Mouse (Mus musculus) stomach, postnatal 0 days (tissue): ENCODE results near the gene Tmem8. TPM values are rescaled to one million over a fixed set of nuclear protein-coding genes. Genes with fewer than 3 reads are reported as not detected.
A peak's percentile ranks its signal among the peaks of the same experiment; 100 is the strongest.

Experiments
- ATAC-seq: fragments of 200-750 bp; cut with Nextera tagmentation; 2 replicates; pipeline ENCODE4 v1.8.0; 2017; ENCODE audit not compliant: low FRiP score, low TSS enrichment
- DNase-seq: peaks from one replicate; pipeline ENCODE4 v3.0.0-alpha.2; 2016; ENCODE audit warnings: low spot score
- H3K27ac ChIP-seq: fragments of 300-500 bp; sonication (generic); replicated peaks from 2 replicates; pipeline ENCODE4 v1.5.1; 2014; ENCODE audit warnings: mild to moderate bottlenecking, control low read depth
- H3K27me3 ChIP-seq: fragments of 300-500 bp; sonication (generic); 2 replicates; pipeline ENCODE4 v1.6.1; 2014; ENCODE audit warnings: low read length; ENCODE audit not compliant: control insufficient read depth, insufficient read depth
- H3K36me3 ChIP-seq: fragments of 300-500 bp; sonication (generic); 2 replicates; pipeline ENCODE4 v1.6.1; 2014; ENCODE audit warnings: low read length, mixed read lengths; ENCODE audit not compliant: control insufficient read depth, insufficient read depth
- H3K4me1 ChIP-seq: fragments of 300-500 bp; sonication (generic); replicated peaks from 2 replicates; pipeline ENCODE4 v1.6.1; 2014; ENCODE audit warnings: antibody characterized with exemption; ENCODE audit not compliant: control insufficient read depth, insufficient read depth
- H3K4me2 ChIP-seq: fragments of 300-500 bp; sonication (generic); replicated peaks from 2 replicates; pipeline ENCODE4 v1.6.1; 2014; ENCODE audit warnings: low read depth, mild to moderate bottlenecking, control low read depth, moderate library complexity
- H3K4me3 ChIP-seq: fragments of 300-500 bp; sonication (generic); 2 replicates; pipeline ENCODE4 v1.5.1; 2014; ENCODE audit warnings: low read depth, low read length, control low read depth
- H3K9ac ChIP-seq: fragments of 300-500 bp; sonication (generic); 2 replicates; pipeline ENCODE4 v1.6.1; 2014; ENCODE audit warnings: mild to moderate bottlenecking, low read length, control low read depth, mixed read lengths
- H3K9me3 ChIP-seq: fragments of 300-500 bp; sonication (generic); 2 replicates; pipeline ENCODE4 v1.6.1; 2016; ENCODE audit warnings: low read length; ENCODE audit not compliant: control insufficient read depth
- CTCF ChIP-seq: IDR thresholded peaks from 2 replicates; pipeline ENCODE4 v1.5.1; 2016; ENCODE audit warnings: antibody characterized with exemption, low read depth, mild to moderate bottlenecking, moderate library complexity
- EP300 ChIP-seq: optimal IDR thresholded peaks from 2 replicates; pipeline ENCODE3; 2016; ENCODE audit warnings: antibody characterized with exemption
- WGBS: fragments of 180-500 bp; shearing (Covaris S2); extraction: QIAGEN DNeasy Blood & Tissue Kit; methylation state at CpG from one replicate; pipeline ENCODE4 v1.1.7; 2014; 5-methylcytosine and 5-hydroxymethylcytosine counted together
- polyA plus RNA-seq: library from polyadenylated mRNA; unstranded; fragments of >200 nt; fragmentation: Nextera tagmentation; extraction: Ambion mirVana; gene quantifications from 2 replicates; pipeline ENCODE4 v1.2.1, GENCODE M21; 2015

The Tmem8 gene
- polyA plus RNA-seq, 1 experiment from 2014 or later, result 16.1 TPM

DNA sequence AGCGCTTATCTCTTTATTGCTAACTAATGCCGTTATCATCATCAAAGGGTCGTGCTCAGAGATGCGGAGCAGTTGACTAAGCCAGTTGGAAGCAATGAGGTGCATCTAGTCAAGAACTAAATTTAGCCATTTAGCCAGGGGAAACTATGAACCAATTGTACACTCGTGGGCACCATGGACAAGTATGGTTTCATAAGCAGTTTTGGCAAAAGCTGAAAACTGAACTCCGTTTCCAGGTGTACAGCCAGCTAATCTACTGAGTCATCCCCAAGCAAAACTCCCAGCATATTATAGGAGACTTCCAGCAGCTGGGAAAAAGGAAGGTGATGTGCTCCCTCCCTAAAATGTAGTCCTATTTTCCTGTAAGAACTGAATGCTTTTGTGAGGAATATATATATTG is 43.0 kb upstream of the Tmem8 start:
- Histone ChIP-seq H3K4me3 (no peak overlapping the region), H3K9me3 (no peaks in the 10 kb centered on the region), H3K9ac (no peak overlapping the region), H3K4me2 (peak overlapping the region; percentile 98), H3K36me3 (no peaks in the 10 kb centered on the region), H3K4me1 (peaks cover 10% of the 10 kb centered on the region), H3K27ac (no peak overlapping the region), H3K27me3 (no peaks in the 10 kb centered on the region)
- DNase-seq, result no peak
- no peak for ATAC-seq
- TF ChIP-seq CTCF (no peak), EP300 (no peak)
- 26% methylated on average over 6 of the region's 6 CpGs for WGBS

- no peak for DNase-seq
These were observed 37.9 kb upstream of the Tmem8 start for GRCm38 (mm10) chr17:26075246-26075645.

DNA sequence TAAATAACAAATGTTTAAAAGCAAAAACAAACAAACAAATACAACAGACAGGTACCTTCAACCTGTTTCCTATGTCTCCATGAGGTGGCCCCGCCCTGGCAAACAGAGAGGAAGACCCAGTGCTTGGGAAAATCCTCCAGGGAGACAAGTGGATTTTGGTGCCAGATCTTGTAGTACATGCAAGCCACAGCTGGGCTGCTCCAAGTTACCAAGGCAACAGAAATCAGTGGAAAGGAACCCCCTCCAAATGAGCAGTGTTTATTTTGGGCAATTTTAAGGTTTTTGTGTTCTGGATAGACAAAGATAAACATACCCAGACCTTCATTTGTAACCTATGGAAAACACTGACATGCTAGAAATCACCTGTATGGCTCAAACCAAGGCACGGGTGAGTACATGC is 34.2 kb upstream of the Tmem8 start:
- 64% methylated on average over 2 of the region's 2 CpGs for WGBS
- Histone ChIP-seq H3K9me3 (no peaks in the 10 kb centered on the region), H3K27me3 (no peaks in the 10 kb centered on the region), H3K4me1 (no peaks in the 10 kb centered on the region), H3K36me3 (peaks cover 3% of the 10 kb centered on the region; the same call in 1 of the 2 replicates), H3K4me3 (no peak overlapping the region), H3K9ac (no peak overlapping the region), H3K27ac (no peak overlapping the region), H3K4me2 (no peak overlapping the region)
- DNase-seq (no peak), ATAC-seq (no peak)
- TF ChIP-seq EP300, result no peak
- no peak for TF ChIP-seq CTCF

More at GRCm38 (mm10) chr17:26075246-26075645, 37.9 kb upstream of the Tmem8 start:
- Histone ChIP-seq H3K4me3 (no peak overlapping the region), H3K4me2 (no peak overlapping the region), H3K27ac (no peak overlapping the region), H3K9me3 (no peaks in the 10 kb centered on the region), H3K27me3 (no peaks in the 10 kb centered on the region), H3K36me3 (no peaks in the 10 kb centered on the region), H3K4me1 (no peaks in the 10 kb centered on the region), H3K9ac (no peak overlapping the region)
- no peak for ATAC-seq
- 55% methylated on average over 3 of the region's 3 CpGs for WGBS
- no peak for TF ChIP-seq CTCF
- no peak for TF ChIP-seq EP300

- Histone ChIP-seq H3K4me3 (no peak overlapping the region), H3K27me3 (no peaks in the 10 kb centered on the region), H3K27ac (no peak overlapping the region), H3K4me1 (no peaks in the 10 kb centered on the region), H3K4me2 (no peak overlapping the region), H3K9me3 (no peaks in the 10 kb centered on the region), H3K36me3 (peaks cover 3% of the 10 kb centered on the region; the same call in 1 of the 2 replicates), H3K9ac (no peak overlapping the region)
- WGBS, result 25% methylated on average over 2 of the region's 2 CpGs
- ATAC-seq (no peak), DNase-seq (no peak)
- TF ChIP-seq EP300, result no peak
- no peak for TF ChIP-seq CTCF
These were observed 32.2 kb upstream of the Tmem8 start for GRCm38 (mm10) chr17:26080867-26081266.

DNA sequence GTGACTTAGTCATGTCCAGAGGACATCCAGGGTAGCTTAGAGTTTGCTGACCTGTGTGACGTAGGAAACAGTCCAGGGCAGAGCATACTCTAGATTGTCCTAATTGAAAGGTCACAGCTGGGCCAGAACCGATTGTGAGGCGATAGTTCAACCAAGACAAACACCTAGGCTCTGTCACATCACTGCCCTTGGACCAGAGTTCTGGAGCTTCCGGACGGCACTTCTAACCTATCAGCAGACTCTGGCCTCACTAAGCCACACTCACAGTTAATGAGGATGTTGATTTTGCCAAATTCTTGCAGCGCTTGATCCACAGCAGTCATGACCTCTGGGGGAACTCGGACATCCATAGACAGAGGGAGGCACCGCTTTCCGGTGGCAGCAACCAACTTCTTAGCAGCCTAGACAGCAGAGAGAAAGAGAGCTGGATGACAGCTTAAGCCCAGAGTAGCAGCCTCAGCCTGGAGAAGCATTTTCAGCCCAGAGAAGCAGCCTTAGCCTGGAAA is 26.0 kb upstream of the Tmem8 start:
- Histone ChIP-seq H3K27ac (no peak overlapping the region), H3K4me3 (no peak overlapping the region), H3K9ac (no peak overlapping the region), H3K4me1 (no peaks in the 10 kb centered on the region), H3K9me3 (no peaks in the 10 kb centered on the region), H3K4me2 (no peak overlapping the region), H3K27me3 (no peaks in the 10 kb centered on the region), H3K36me3 (peaks cover 3% of the 10 kb centered on the region; the same call in 1 of the 2 replicates)
- ATAC-seq (no peak), DNase-seq (no peak)
- 80% methylated on average over 9 of the region's 9 CpGs for WGBS
- TF ChIP-seq EP300 (no peak), CTCF (no peak)

GRCm38 (mm10) chr17:26089905-26090632 is 23.0 kb upstream of the Tmem8 start, which contains the start of gene Decr2:
Decr2 (minus strand) TSS chr17:26090337.
- H3K27me3 ChIP-seq, result no peaks in the 10 kb centered on the region
- no peaks in the 10 kb centered on the region for H3K9me3 ChIP-seq
- WGBS, result under 1% methylated on average over 32 of the region's 32 CpGs
- peak within 1 kb of the TSS; percentile 73 for H3K9ac ChIP-seq
- peak within 1 kb of the TSS; percentile 55 for H3K4me3 ChIP-seq
- TF ChIP-seq CTCF, result peak; percentile 91
- no peak for TF ChIP-seq EP300
- peaks cover 3% of the 10 kb centered on the region; the same call in 1 of the 2 replicates for H3K4me1 ChIP-seq
- H3K27ac ChIP-seq, result peak within 1 kb of the TSS; percentile 86
- peak; percentile 92 for DNase-seq
- H3K36me3 ChIP-seq, result no peaks in the 10 kb centered on the region
- H3K4me2 ChIP-seq, result peak within 1 kb of the TSS; percentile 79
- ATAC-seq, result peak; percentile 95
